Mouse (Mus musculus): Measurements from ENCODE around the gene Cacna2d1.

Gene Cacna2d1

GRCm38 (mm10) chr5:15985228-15985858, 50.9 kb downstream of the Cacna2d1 start:
- DNase-seq, result no peak

GRCm38 (mm10) chr5:15985901-15986300, 51.4 kb downstream of the Cacna2d1 start:
- no peak for DNase-seq

GRCm38 (mm10) chr5:15991428-15992139, 57.1 kb downstream of the Cacna2d1 start:
- no peak for DNase-seq

GRCm38 (mm10) chr5:15993252-15993944, 58.9 kb downstream of the Cacna2d1 start:
- no peak for DNase-seq

- no peak for DNase-seq
Observed at GRCm38 (mm10) chr5:15997190-15997589, 62.7 kb downstream of the Cacna2d1 start.

GRCm38 (mm10) chr5:15997769-15998168, 63.3 kb downstream of the Cacna2d1 start:
- DNase-seq, result no peak

- DNase-seq, result no peak
Observed at GRCm38 (mm10) chr5:16000917-16001316, 66.4 kb downstream of the Cacna2d1 start.

- DNase-seq, result peak; percentile 26
Observed at GRCm38 (mm10) chr5:16002431-16003063, 68.1 kb downstream of the Cacna2d1 start.

- no peak for DNase-seq
Observed at GRCm38 (mm10) chr5:16004305-16004704, 69.8 kb downstream of the Cacna2d1 start.

- DNase-seq, result no peak
Observed at GRCm38 (mm10) chr5:16006964-16007363, 72.5 kb downstream of the Cacna2d1 start.

- DNase-seq, result no peak
Observed at GRCm38 (mm10) chr5:16013649-16014048, 79.2 kb downstream of the Cacna2d1 start.

- no peak for DNase-seq
Observed at GRCm38 (mm10) chr5:16014392-16014791, 79.9 kb downstream of the Cacna2d1 start.

- DNase-seq, result no peak
Observed at GRCm38 (mm10) chr5:16024626-16025417, 90.3 kb downstream of the Cacna2d1 start.

GRCm38 (mm10) chr5:16028881-16029280, 94.4 kb downstream of the Cacna2d1 start:
- DNase-seq, result no peak

- DNase-seq, result no peak
Observed at GRCm38 (mm10) chr5:16029481-16029880, 95.0 kb downstream of the Cacna2d1 start.

GRCm38 (mm10) chr5:16033569-16033968, 99.1 kb downstream of the Cacna2d1 start:
- DNase-seq, result no peak

GRCm38 (mm10) chr5:16035259-16035658, 100.8 kb downstream of the Cacna2d1 start:
- no peak for DNase-seq

- DNase-seq, result no peak
Observed at GRCm38 (mm10) chr5:16045147-16045878, 110.8 kb downstream of the Cacna2d1 start.

- peak; percentile 64 for DNase-seq
Observed at GRCm38 (mm10) chr5:16047452-16048191, 113.1 kb downstream of the Cacna2d1 start.

GRCm38 (mm10) chr5:16056795-16057194, 122.3 kb downstream of the Cacna2d1 start:
- DNase-seq, result no peak

- DNase-seq, result no peak
Observed at GRCm38 (mm10) chr5:16062773-16063172, 128.3 kb downstream of the Cacna2d1 start.

Measured in lung, postnatal 10 days (tissue).